Mouse (Mus musculus) urinary bladder, postnatal 10 days (tissue): ENCODE results near the gene Sf3a2.

ENCODE experiments used
- DNase-seq: peaks from one replicate; pipeline ENCODE4 v3.0.0; 2022; ENCODE audit warnings: low spot score

Sf3a2 gene

DNA sequence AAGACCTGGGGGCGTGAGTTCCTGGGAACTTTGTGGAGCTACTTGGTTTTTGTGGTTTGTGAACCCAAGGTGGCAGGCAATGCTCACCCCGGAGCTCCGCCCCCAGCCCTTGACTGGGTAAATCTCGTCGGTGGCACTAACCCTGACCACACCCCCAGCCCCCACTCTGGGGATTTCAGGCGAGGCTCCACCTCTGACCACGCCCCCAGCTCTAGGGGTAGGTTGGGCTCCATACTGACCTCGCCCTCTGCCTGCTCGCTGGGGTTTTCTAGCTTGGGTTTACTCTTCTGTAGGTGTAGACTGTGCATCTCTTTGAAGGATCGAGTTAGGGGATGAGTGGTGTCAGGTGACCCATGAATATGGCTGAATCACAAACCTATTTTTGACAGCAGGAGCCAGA is 50.6 kb downstream of the Sf3a2 start:
- no peak for DNase-seq
